Mouse (Mus musculus): ENCODE data around the gene Acot1. TPM values are rescaled to one million over a fixed set of nuclear protein-coding genes. Genes with fewer than 3 reads are reported as not detected.

The Acot1 gene
- total RNA-seq, 2 experiments from 2014 or later, result 13.4 TPM; not detected in 1

DNA sequence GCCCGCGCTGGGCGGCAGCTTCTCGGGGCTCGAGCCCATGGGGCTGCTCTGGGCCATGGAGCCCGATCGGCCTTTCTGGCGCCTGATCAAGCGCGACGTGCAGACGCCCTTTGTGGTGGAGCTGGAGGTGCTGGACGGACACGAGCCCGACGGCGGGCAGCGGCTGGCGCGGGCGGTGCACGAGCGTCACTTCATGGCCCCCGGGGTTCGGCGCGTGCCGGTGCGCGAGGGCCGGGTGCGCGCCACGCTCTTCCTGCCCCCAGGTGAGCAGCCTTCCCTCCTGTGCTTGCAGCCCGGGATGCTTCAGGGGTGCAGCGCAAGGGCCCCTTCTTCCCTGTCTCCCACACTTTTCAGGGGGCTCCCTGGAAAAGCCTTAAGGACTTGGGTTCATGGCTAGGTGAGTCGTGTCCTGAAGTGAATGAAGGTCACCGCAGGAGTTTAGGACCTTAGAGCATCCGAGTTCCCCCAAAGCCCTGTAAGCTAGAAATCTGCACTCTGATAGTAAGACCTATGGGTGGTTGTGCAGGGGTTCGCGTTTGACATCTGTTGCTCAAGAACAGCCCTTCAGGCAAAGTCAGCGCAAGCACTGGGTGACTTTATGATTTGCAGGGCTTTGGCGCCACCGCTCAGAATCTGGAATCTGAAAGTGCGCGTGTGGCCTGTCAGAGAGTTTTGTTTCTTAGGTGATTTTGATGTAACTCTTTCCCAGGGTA is 44.5 kb downstream of the Acot1 start:
- ATAC-seq (replicated peaks; ENCODE audit: low FRiP score, poor library complexity, severe bottlenecking), result no peak

GRCm38 (mm10) chr12:84060946-84061345 is 51.7 kb downstream of the Acot1 start:
- no peak for ATAC-seq (replicated peaks; ENCODE audit: low FRiP score, poor library complexity, severe bottlenecking)

DNA sequence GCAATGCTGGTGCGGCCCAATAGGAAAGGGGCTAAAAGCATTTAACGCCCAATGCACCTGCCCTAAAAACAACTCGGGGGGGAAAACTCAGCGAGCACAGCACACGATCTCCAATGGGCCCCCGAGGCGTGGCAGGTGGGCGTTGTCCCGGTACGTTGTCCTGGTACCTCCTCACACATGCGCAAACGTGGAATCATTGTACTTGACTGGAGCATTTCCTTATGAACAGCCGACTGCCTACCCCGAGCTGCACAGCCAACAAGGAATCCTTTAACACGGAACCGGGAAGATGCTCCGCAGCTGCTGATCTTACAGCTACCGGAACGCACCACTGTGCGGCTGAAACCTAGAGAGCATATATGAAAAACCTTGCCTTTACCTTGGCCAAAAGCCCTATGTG is 53.0 kb downstream of the Acot1 start:
- ATAC-seq (replicated peaks; ENCODE audit: low FRiP score, poor library complexity, severe bottlenecking), result no peak

- ATAC-seq (replicated peaks; ENCODE audit: low FRiP score, poor library complexity, severe bottlenecking), result no peak
Measured at GRCm38 (mm10) chr12:84063228-84063627, 53.9 kb downstream of the Acot1 start.

DNA sequence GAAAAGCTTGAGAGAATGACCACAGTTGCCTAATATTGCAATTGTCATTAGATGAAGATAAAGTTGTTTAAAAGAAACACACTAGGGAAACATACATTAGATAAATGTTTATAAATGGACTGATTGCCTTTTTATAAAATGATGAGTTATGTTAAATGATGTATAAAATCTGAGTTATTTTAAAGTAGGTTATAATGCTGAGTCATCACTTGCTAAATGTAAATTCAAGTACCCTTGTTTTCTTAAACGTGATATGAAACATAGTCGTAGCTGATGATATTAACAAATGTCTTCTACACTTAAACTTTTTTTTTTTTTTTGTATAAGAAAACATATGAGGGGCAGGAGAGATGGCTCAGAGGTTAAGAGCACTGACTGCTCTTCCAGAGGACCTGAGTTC is 54.5 kb downstream of the Acot1 start:
- no peak for ATAC-seq (replicated peaks; ENCODE audit: low FRiP score, poor library complexity, severe bottlenecking)

DNA sequence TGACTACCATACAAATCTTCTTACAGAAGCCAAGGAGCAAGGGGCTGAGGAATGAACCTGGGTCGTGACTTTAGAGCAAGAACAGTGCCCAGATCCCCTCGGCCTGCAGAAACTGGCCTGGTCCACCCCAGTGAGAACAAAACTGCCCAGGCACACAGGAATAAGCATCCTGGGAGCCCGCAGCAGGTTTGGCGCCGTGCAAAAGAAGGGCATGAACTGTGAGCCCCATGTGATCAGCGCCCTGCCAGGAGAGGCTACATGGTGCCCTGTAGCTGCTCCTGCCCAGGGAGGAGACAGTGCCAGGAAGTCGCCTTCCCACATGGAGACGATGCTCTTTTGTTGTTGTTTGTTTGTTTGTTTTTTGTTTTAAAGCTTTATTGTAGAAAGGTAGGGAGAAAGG is 55.3 kb downstream of the Acot1 start:
- ATAC-seq (replicated peaks; ENCODE audit: low FRiP score, poor library complexity, severe bottlenecking), result no peak

GRCm38 (mm10) chr12:84067752-84068151 is 58.5 kb downstream of the Acot1 start:
- no peak for ATAC-seq (replicated peaks; ENCODE audit: low FRiP score, poor library complexity, severe bottlenecking)

Other genes starting within 250 kb of the Acot1 start
- gene Papln, start 245.9 kb upstream of the Acot1 start, total RNA-seq (2015; ENCODE audit: low replicate concordance), result not detected in 2 replicates
- gene Papln, start 245.9 kb upstream of the Acot1 start, total RNA-seq (2017; ENCODE audit: low replicate concordance), result not detected in 2 replicates
- 8.6 and 12.6 TPM in 2 replicates for gene Numb, start 87.6 kb upstream of the Acot1 start, total RNA-seq (2015; ENCODE audit: low replicate concordance)
- gene Numb, start 87.6 kb upstream of the Acot1 start, total RNA-seq (2017; ENCODE audit: low replicate concordance), result 18.7 and 31.4 TPM in 2 replicates
- gene Riox1, start 58.9 kb upstream of the Acot1 start, total RNA-seq (2015; ENCODE audit: low replicate concordance), result 6.7 TPM in 1 of 2 replicates, not detected in the other
- gene Riox1, start 58.9 kb upstream of the Acot1 start, total RNA-seq (2017; ENCODE audit: low replicate concordance), result 2.0 and 2.2 TPM in 2 replicates
- not detected in 2 replicates for gene Heatr4, start 24.6 kb upstream of the Acot1 start, total RNA-seq (2015; ENCODE audit: low replicate concordance)
- gene Heatr4, start 24.6 kb upstream of the Acot1 start, total RNA-seq (2017; ENCODE audit: low replicate concordance), result not detected in 2 replicates
- 0.72 and 1.3 TPM in 2 replicates for gene Acot2, start 21.6 kb upstream of the Acot1 start, total RNA-seq (2015; ENCODE audit: low replicate concordance)
- 0.53 and 0.77 TPM in 2 replicates for gene Acot2, start 21.6 kb upstream of the Acot1 start, total RNA-seq (2017; ENCODE audit: low replicate concordance)
- not detected in 2 replicates for gene Acot4, start 28.9 kb downstream of the Acot1 start, total RNA-seq (2015; ENCODE audit: low replicate concordance)
- gene Acot4, start 28.9 kb downstream of the Acot1 start, total RNA-seq (2017; ENCODE audit: low replicate concordance), result not detected in 2 replicates
- not detected in 2 replicates for gene Gm49366, start 29.4 kb downstream of the Acot1 start, total RNA-seq (2015; ENCODE audit: low replicate concordance)
- not detected in 2 replicates for gene Gm49366, start 29.4 kb downstream of the Acot1 start, total RNA-seq (2017; ENCODE audit: low replicate concordance)
- gene Acot3, start 42.7 kb downstream of the Acot1 start, total RNA-seq (2015; ENCODE audit: low replicate concordance), result not detected in 2 replicates
- gene Acot3, start 42.7 kb downstream of the Acot1 start, total RNA-seq (2017; ENCODE audit: low replicate concordance), result not detected in 2 replicates
- gene Acot5, start 59.8 kb downstream of the Acot1 start, total RNA-seq (2015; ENCODE audit: low replicate concordance), result not detected in 2 replicates
- gene Acot5, start 59.8 kb downstream of the Acot1 start, total RNA-seq (2017; ENCODE audit: low replicate concordance), result not detected in 2 replicates
- not detected in 2 replicates for gene Acot6, start 91.2 kb downstream of the Acot1 start, total RNA-seq (2015; ENCODE audit: low replicate concordance)
- 0.13 TPM in 1 of 2 replicates, not detected in the other for gene Acot6, start 91.2 kb downstream of the Acot1 start, total RNA-seq (2017; ENCODE audit: low replicate concordance)
- gene Dnal1, start 104.9 kb downstream of the Acot1 start, total RNA-seq (2015; ENCODE audit: low replicate concordance), result not detected in 2 replicates
- gene Dnal1, start 104.9 kb downstream of the Acot1 start, total RNA-seq (2017; ENCODE audit: low replicate concordance), result 0.08 and 2.2 TPM in 2 replicates
- 8.4 and 11.9 TPM in 2 replicates for gene Pnma1, start 139.0 kb downstream of the Acot1 start, total RNA-seq (2015; ENCODE audit: low replicate concordance)
- gene Pnma1, start 139.0 kb downstream of the Acot1 start, total RNA-seq (2017; ENCODE audit: low replicate concordance), result 13.5 and 15.9 TPM in 2 replicates
- 20.9 and 23.5 TPM in 2 replicates for gene Elmsan1, start 209.4 kb downstream of the Acot1 start, total RNA-seq (2015; ENCODE audit: low replicate concordance)
- 29.0 and 51.1 TPM in 2 replicates for gene Elmsan1, start 209.4 kb downstream of the Acot1 start, total RNA-seq (2017; ENCODE audit: low replicate concordance)

Measured in erythroid progenitor cell, adult 5-6 weeks (primary cell).